ENCODE assay signal across 8 mouse cellular contexts in genomic region chr11:60211152-60211551, GRCm38 (mm10). TPM values are rescaled to one million over a fixed set of nuclear protein-coding genes. Genes with fewer than 3 reads are reported as not detected.
DNase-seq lines count a peak whose midpoint lies in the region; ATAC-seq and TF ChIP-seq lines count a peak whose summit lies in the region.

No protein-coding gene starts in this region.

- peaks cover 74% of the 10 kb centered on the region for H3K4me1 ChIP-seq in heart, embryonic 12.5 days (replicated peaks)
- H3K4me1 ChIP-seq in G1E (ENCODE audit: insufficient read depth, low read depth, low read length), result peaks cover 90% of the 10 kb centered on the region
- H3K4me1 ChIP-seq in hindbrain, embryonic 12.5 days, result peaks cover 76% of the 10 kb centered on the region

- TF ChIP-seq CTCF in G1E (IDR thresholded peaks at IDR 0.05; ENCODE audit: low read depth, low read length), result no peak

- WGBS in heart, embryonic 12.5 days, result 56% methylated on average over 3 of the region's 3 CpGs
- 49% methylated on average over 3 of the region's 3 CpGs for WGBS in hindbrain, embryonic 12.5 days
- WGBS in macrophage (ENCODE audit: missing documents), result 91% methylated on average over 3 of the region's 3 CpGs

- H3K36me3 ChIP-seq in heart, embryonic 12.5 days, result peaks cover 12% of the 10 kb centered on the region
- H3K36me3 ChIP-seq in G1E (replicated peaks), result peaks cover 89% of the 10 kb centered on the region
- H3K36me3 ChIP-seq in hindbrain, embryonic 12.5 days, result peaks cover 9% of the 10 kb centered on the region
- H3K36me3 ChIP-seq in macrophage (ENCODE audit: inconsistent target), result 0 out of 2 replicates have a peak, but pooled peaks cover 4% of the 10 kb centered on the region

- DNase-seq in heart, postnatal 14 days, result no peak
- DNase-seq in G1E (ENCODE audit: low spot score), result no peak
- DNase-seq in urinary bladder, postnatal 14 days (ENCODE audit: low spot score), result no peak
- no peak for DNase-seq in left cerebral cortex, adult 8-10 months (ENCODE audit: low spot score in 2 of 2)

- no peaks in the 10 kb centered on the region for H3K27me3 ChIP-seq in heart, embryonic 12.5 days (replicated peaks)
- no peaks in the 10 kb centered on the region for H3K27me3 ChIP-seq in G1E (ENCODE audit: insufficient read depth, low read length)
- H3K27me3 ChIP-seq in hindbrain, embryonic 12.5 days, result no peaks in the 10 kb centered on the region

- peak overlapping the region; percentile 92 for H3K4me2 ChIP-seq in heart, embryonic 12.5 days
- H3K4me2 ChIP-seq in hindbrain, embryonic 12.5 days (replicated peaks), result peak overlapping the region; percentile 74; the same call in 1 of the 2 replicates

- peaks cover 98% of the 10 kb centered on the region for H3K79me2 ChIP-seq in macrophage (ENCODE audit: inconsistent target)

- ATAC-seq in heart, embryonic 12.5 days (ENCODE audit: insufficient number of reproducible peaks, low FRiP score), result no peak
- no peak for ATAC-seq in G1E (ENCODE audit: extremely low read depth, insufficient number of reproducible peaks, low FRiP score, poor library complexity, severe bottlenecking)
- ATAC-seq in hindbrain, embryonic 12.5 days (ENCODE audit: low FRiP score), result no peak
- no peak for ATAC-seq in cerebellum, adult (ENCODE audit: insufficient number of reproducible peaks, low FRiP score, low TSS enrichment)

- no peaks in the 10 kb centered on the region for H3K9me3 ChIP-seq in heart, embryonic 12.5 days (replicated peaks)
- no peaks in the 10 kb centered on the region for H3K9me3 ChIP-seq in G1E (replicated peaks)
- H3K9me3 ChIP-seq in hindbrain, embryonic 12.5 days (replicated peaks), result no peaks in the 10 kb centered on the region

- intact Hi-C loops in heart, postnatal 14 days (cut with DNase I), result no loop called here

- no peak overlapping the region for H3K4me3 ChIP-seq in heart, embryonic 12.5 days
- H3K4me3 ChIP-seq in G1E (ENCODE audit: low read depth, low read length), result peak overlapping the region; percentile 70; the same call in 1 of the 2 replicates
- no peak overlapping the region for H3K4me3 ChIP-seq in hindbrain, embryonic 12.5 days
- no peak overlapping the region for H3K4me3 ChIP-seq in macrophage (ENCODE audit: inconsistent target)

- peak overlapping the region; percentile 59 for H3K9ac ChIP-seq in heart, embryonic 12.5 days
- H3K9ac ChIP-seq in hindbrain, embryonic 12.5 days, result no peak overlapping the region

- H3K27ac ChIP-seq in heart, embryonic 12.5 days (ENCODE audit: poor library complexity, severe bottlenecking), result 0 out of 2 replicates have a peak overlapping the region, but pooled peaks have one; percentile 71
- H3K27ac ChIP-seq in hindbrain, embryonic 12.5 days, result peak overlapping the region; percentile 80
- H3K27ac ChIP-seq in macrophage, result peak overlapping the region; percentile 67

RNA-seq across cellular contexts. Expression of gene Srebf1, which starts 11.2 kb away (rescaled TPM):
- polyA plus RNA-seq in heart, embryonic 12.5 days (2016; fragmentation: Nextera tagmentation; extraction: Ambion mirVana), result 39.7 and 41.1 TPM in 2 replicates
- total RNA-seq in heart, postnatal 14 days (2021), result 10 to 100 TPM; 29.0 to 32.0 TPM
- total RNA-seq in G1E (2014; fragmentation: Nextera tagmentation) (79.4 and 137 TPM in 2 replicates), G1E (2017) (64.4 and 66.8 TPM in 2 replicates)
- polyA plus RNA-seq in G1E (2012) (276 and 322 TPM in 2 replicates), macrophage (2018) (15.2 to 30.9 TPM (median 30.6 TPM) in 3 replicates)
- 49.2 and 51.9 TPM in 2 replicates for polyA plus RNA-seq in hindbrain, embryonic 12.5 days (2016; fragmentation: Nextera tagmentation; extraction: Ambion mirVana)
- total RNA-seq in macrophage (2018; cell fraction: chromatin; rRNA removed), result 100 to 1,000 TPM in 21 of 26 experiments, 10 to 100 TPM in 5; 69.1 to 243 (median 131) TPM
- 10 to 100 TPM; 21.8 to 70.5 (median 39.4) TPM for total RNA-seq in macrophage (2018; cell fraction: cytosol; rRNA removed)
- 100 to 1,000 TPM in 4 of 26 experiments, 10 to 100 TPM in 22; 55.7 to 126 (median 79.4) TPM for total RNA-seq in macrophage (2018; cell fraction: nucleus; rRNA removed)
- 100 to 1,000 TPM in 2 of 4 experiments, 10 to 100 TPM in 2; 85.8 to 103 (median 100) TPM for total RNA-seq in left cerebral cortex, adult 8-10 months (2022)
